Mouse (Mus musculus): ENCODE results near the gene Cxcl3.

- TF ChIP-seq POLR2A (IDR thresholded peaks at IDR 0.05; ENCODE audit: borderline replicate concordance, extremely low read depth, low read depth, low read length), result no peak
- TF ChIP-seq CTCF (IDR thresholded peaks at IDR 0.05; ENCODE audit: insufficient read depth, low read length), result no peak
Measured at GRCm38 (mm10) chr5:90763912-90764665, 21.8 kb upstream of the Cxcl3 start.

All from lung, adult 2 months (tissue).